ENCODE assay signal across 8 mouse cellular contexts in the genomic region with DNA sequence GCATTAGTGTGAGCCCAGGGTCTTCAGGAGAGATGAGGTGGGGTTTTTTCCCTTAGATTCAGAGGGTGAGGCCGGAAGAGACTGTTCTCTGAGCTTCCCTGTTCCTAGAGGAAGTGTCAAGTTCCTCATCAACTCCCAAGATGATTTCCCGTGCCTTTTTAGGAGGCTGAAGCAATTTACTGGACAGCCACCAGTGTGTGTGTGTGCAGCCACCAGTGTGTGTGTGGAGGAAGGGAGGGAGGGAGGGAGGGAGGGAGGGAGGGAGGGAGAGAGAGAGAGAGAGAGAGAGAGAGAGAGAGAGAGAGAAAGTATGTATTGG. TPM values are rescaled to one million over a fixed set of nuclear protein-coding genes. Genes with fewer than 3 reads are reported as not detected.
DNase-seq lines count a peak whose midpoint lies in the region; ATAC-seq lines count a peak whose summit lies in the region.

No protein-coding gene starts in this region.

- 34% methylated on average over 2 of the region's 2 CpGs for WGBS in heart, embryonic 11.5 days (ENCODE audit: insufficient replicate concordance)
- 25% methylated on average over 2 of the region's 2 CpGs for WGBS in embryonic facial prominence, embryonic 10.5 days
- WGBS in hindbrain, embryonic 15.5 days: 4% methylated on average over 2 of the region's 2 CpGs
- WGBS in midbrain, embryonic 14.5 days: 5% methylated on average over 2 of the region's 2 CpGs

- peak overlapping the region; percentile 86; the same call in 1 of the 2 replicates for H3K4me3 ChIP-seq in heart, embryonic 11.5 days (ENCODE audit: low read depth, low read length)
- peak overlapping the region; percentile 87 for H3K4me3 ChIP-seq in embryonic facial prominence, embryonic 10.5 days
- peak overlapping the region; percentile 94 for H3K4me3 ChIP-seq in hindbrain, embryonic 15.5 days
- peak overlapping the region; percentile 85 for H3K4me3 ChIP-seq in midbrain, embryonic 14.5 days (replicated peaks; ENCODE audit: low read depth, low read length)

- no peak for ATAC-seq in heart, embryonic 11.5 days (replicated peaks; ENCODE audit: insufficient number of reproducible peaks, low FRiP score, low TSS enrichment)
- no peak for ATAC-seq in hindbrain, embryonic 15.5 days (ENCODE audit: low FRiP score, low read depth)
- ATAC-seq in midbrain, embryonic 14.5 days (ENCODE audit: low FRiP score, low TSS enrichment): no peak

- H3K27ac ChIP-seq in heart, embryonic 11.5 days (ENCODE audit: low read depth, low read length): no peak overlapping the region
- peak overlapping the region; percentile 94; the same call in 1 of the 2 replicates for H3K27ac ChIP-seq in embryonic facial prominence, embryonic 10.5 days (replicated peaks)
- H3K27ac ChIP-seq in hindbrain, embryonic 15.5 days (replicated peaks): peak overlapping the region; percentile 87
- H3K27ac ChIP-seq in midbrain, embryonic 14.5 days (replicated peaks; ENCODE audit: low read depth, low read length): peak overlapping the region; percentile 93

- H3K27me3 ChIP-seq in heart, embryonic 11.5 days (ENCODE audit: control insufficient read depth, insufficient read depth, low read length): no peaks in the 10 kb centered on the region
- H3K27me3 ChIP-seq in embryonic facial prominence, embryonic 10.5 days (replicated peaks; ENCODE audit: low read depth, poor library complexity, severe bottlenecking): peaks cover 16% of the 10 kb centered on the region
- H3K27me3 ChIP-seq in hindbrain, embryonic 15.5 days: no peaks in the 10 kb centered on the region
- no peaks in the 10 kb centered on the region for H3K27me3 ChIP-seq in midbrain, embryonic 14.5 days (ENCODE audit: control insufficient read depth, insufficient read depth, low read length)

- no peak for DNase-seq in heart, postnatal 25 days (ENCODE audit: low spot score)
- DNase-seq in embryonic facial prominence, embryonic 10.5 days (ENCODE audit: low spot score): no peak
- no peak for DNase-seq in midbrain, embryonic 14.5 days
- DNase-seq in cerebellum, adult 8-10 months: no peak
- DNase-seq in left cerebral cortex, postnatal 14 days (ENCODE audit: low spot score in 2 of 2): no peak
- no peak for DNase-seq in adrenal gland, adult 2 months

- H3K36me3 ChIP-seq in heart, embryonic 11.5 days (ENCODE audit: control insufficient read depth, insufficient read depth, low read length): no peaks in the 10 kb centered on the region
- peaks cover 42% of the 10 kb centered on the region for H3K36me3 ChIP-seq in embryonic facial prominence, embryonic 10.5 days (replicated peaks)
- no peaks in the 10 kb centered on the region for H3K36me3 ChIP-seq in hindbrain, embryonic 15.5 days
- no peaks in the 10 kb centered on the region for H3K36me3 ChIP-seq in midbrain, embryonic 14.5 days (ENCODE audit: control insufficient read depth, insufficient read depth, low read length)

- H3K9ac ChIP-seq in heart, embryonic 11.5 days (ENCODE audit: low read depth, low read length): no peak overlapping the region
- H3K9ac ChIP-seq in hindbrain, embryonic 15.5 days: peak overlapping the region; percentile 92
- H3K9ac ChIP-seq in midbrain, embryonic 14.5 days (replicated peaks; ENCODE audit: low read length): peak overlapping the region; percentile 93

- peak overlapping the region; percentile 79 for H3K4me2 ChIP-seq in heart, embryonic 11.5 days
- H3K4me2 ChIP-seq in hindbrain, embryonic 15.5 days: peak overlapping the region; percentile 99
- H3K4me2 ChIP-seq in midbrain, embryonic 14.5 days (ENCODE audit: low read length): peak overlapping the region; percentile 88

- intact Hi-C loops in heart, postnatal 25 days (cut with DNase I): loop anchor here (5.0 kb wide), 1 partner anchor 123 kb away; the partner anchor contains the start of gene Abcf2
- intact Hi-C loops in left cerebral cortex, postnatal 14 days (cut with DNase I): no loop called here

- H3K4me1 ChIP-seq in heart, embryonic 11.5 days (ENCODE audit: control insufficient read depth, insufficient read depth, low read length): peaks cover 36% of the 10 kb centered on the region
- peaks cover 50% of the 10 kb centered on the region for H3K4me1 ChIP-seq in embryonic facial prominence, embryonic 10.5 days
- H3K4me1 ChIP-seq in hindbrain, embryonic 15.5 days (replicated peaks): peaks cover 46% of the 10 kb centered on the region
- peaks cover 39% of the 10 kb centered on the region for H3K4me1 ChIP-seq in midbrain, embryonic 14.5 days (ENCODE audit: control insufficient read depth, insufficient read depth, low read length)

- no peaks in the 10 kb centered on the region for H3K9me3 ChIP-seq in heart, embryonic 11.5 days (replicated peaks; ENCODE audit: control insufficient read depth, low read length)
- H3K9me3 ChIP-seq in embryonic facial prominence, embryonic 10.5 days: no peaks in the 10 kb centered on the region
- no peaks in the 10 kb centered on the region for H3K9me3 ChIP-seq in hindbrain, embryonic 15.5 days
- no peaks in the 10 kb centered on the region for H3K9me3 ChIP-seq in midbrain, embryonic 14.5 days (ENCODE audit: control insufficient read depth, low read length)

RNA-seq across cellular contexts. Expression of gene Agap3, which starts 2.0 kb away (rescaled TPM):
- polyA plus RNA-seq in heart, embryonic 11.5 days (2014; fragmentation: Nextera tagmentation; extraction: Ambion mirVana): 24.6 and 28.8 TPM in 2 replicates
- total RNA-seq in heart, postnatal 25 days (2021): 10 to 100 TPM; 80.4 to 80.7 TPM
- 30.8 and 36.6 TPM in 2 replicates for polyA plus RNA-seq in embryonic facial prominence, embryonic 10.5 days (2016; fragmentation: Nextera tagmentation; extraction: Ambion mirVana)
- 112 and 124 TPM in 2 replicates for polyA plus RNA-seq in hindbrain, embryonic 15.5 days (2015; fragmentation: Nextera tagmentation; extraction: Ambion mirVana)
- polyA plus RNA-seq in midbrain, embryonic 14.5 days (2014; fragmentation: Nextera tagmentation; extraction: Ambion mirVana): 65.1 and 79.0 TPM in 2 replicates
- 100 to 1,000 TPM; 464 to 465 TPM for total RNA-seq in left cerebral cortex, postnatal 14 days (2021)
- 10 to 100 TPM; 78.8 to 89.8 TPM for total RNA-seq in adrenal gland, adult 2 months (2021)
- 96.5 and 106 TPM in 2 replicates for polyA plus RNA-seq in adrenal gland, adult 2 months (2012; rRNA removed)

RNA-seq across cellular contexts. Expression of gene Tmub1, which starts 6.3 kb away (rescaled TPM):
- polyA plus RNA-seq in heart, embryonic 11.5 days (2014; fragmentation: Nextera tagmentation; extraction: Ambion mirVana): 21.5 and 22.6 TPM in 2 replicates
- total RNA-seq in heart, postnatal 25 days (2021): 10 to 100 TPM in 1 of 2 experiments, 1 to 10 TPM in 1; 9.1 to 12.0 TPM
- polyA plus RNA-seq in embryonic facial prominence, embryonic 10.5 days (2016; fragmentation: Nextera tagmentation; extraction: Ambion mirVana): 24.7 and 25.0 TPM in 2 replicates
- polyA plus RNA-seq in hindbrain, embryonic 15.5 days (2015; fragmentation: Nextera tagmentation; extraction: Ambion mirVana): 55.1 and 64.2 TPM in 2 replicates
- 51.0 and 64.1 TPM in 2 replicates for polyA plus RNA-seq in midbrain, embryonic 14.5 days (2014; fragmentation: Nextera tagmentation; extraction: Ambion mirVana)
- total RNA-seq in left cerebral cortex, postnatal 14 days (2021): 10 to 100 TPM; 30.4 to 31.2 TPM
- 10 to 100 TPM; 16.7 to 20.5 TPM for total RNA-seq in adrenal gland, adult 2 months (2021)
- polyA plus RNA-seq in adrenal gland, adult 2 months (2012; rRNA removed): 86.7 and 94.5 TPM in 2 replicates

RNA-seq across cellular contexts. Expression of gene Fastk, which starts 8.9 kb away (rescaled TPM):
- polyA plus RNA-seq in heart, embryonic 11.5 days (2014; fragmentation: Nextera tagmentation; extraction: Ambion mirVana): 158 and 165 TPM in 2 replicates
- 100 to 1,000 TPM; 275 to 314 TPM for total RNA-seq in heart, postnatal 25 days (2021)
- 100 and 109 TPM in 2 replicates for polyA plus RNA-seq in embryonic facial prominence, embryonic 10.5 days (2016; fragmentation: Nextera tagmentation; extraction: Ambion mirVana)
- 96.8 and 113 TPM in 2 replicates for polyA plus RNA-seq in hindbrain, embryonic 15.5 days (2015; fragmentation: Nextera tagmentation; extraction: Ambion mirVana)
- 91.8 and 105 TPM in 2 replicates for polyA plus RNA-seq in midbrain, embryonic 14.5 days (2014; fragmentation: Nextera tagmentation; extraction: Ambion mirVana)
- 100 to 1,000 TPM; 110 to 120 TPM for total RNA-seq in left cerebral cortex, postnatal 14 days (2021)
- 100 to 1,000 TPM in 1 of 2 experiments, 10 to 100 TPM in 1; 93.4 to 108 TPM for total RNA-seq in adrenal gland, adult 2 months (2021)
- 335 and 350 TPM in 2 replicates for polyA plus RNA-seq in adrenal gland, adult 2 months (2012; rRNA removed)

RNA-seq across cellular contexts. Expression of gene Slc4a2, which starts 30.3 kb away (rescaled TPM):
- polyA plus RNA-seq in heart, embryonic 11.5 days (2014; fragmentation: Nextera tagmentation; extraction: Ambion mirVana): 17.7 and 17.9 TPM in 2 replicates
- 10 to 100 TPM; 29.7 to 31.3 TPM for total RNA-seq in heart, postnatal 25 days (2021)
- 35.1 and 38.4 TPM in 2 replicates for polyA plus RNA-seq in embryonic facial prominence, embryonic 10.5 days (2016; fragmentation: Nextera tagmentation; extraction: Ambion mirVana)
- 25.1 and 26.8 TPM in 2 replicates for polyA plus RNA-seq in hindbrain, embryonic 15.5 days (2015; fragmentation: Nextera tagmentation; extraction: Ambion mirVana)
- 14.8 TPM in 2 replicates for polyA plus RNA-seq in midbrain, embryonic 14.5 days (2014; fragmentation: Nextera tagmentation; extraction: Ambion mirVana)
- 10 to 100 TPM; 26.8 to 31.9 TPM for total RNA-seq in left cerebral cortex, postnatal 14 days (2021)
- 10 to 100 TPM; 58.4 to 63.2 TPM for total RNA-seq in adrenal gland, adult 2 months (2021)
- polyA plus RNA-seq in adrenal gland, adult 2 months (2012; rRNA removed): 65.9 and 74.0 TPM in 2 replicates

RNA-seq across cellular contexts. Expression of gene Cdk5, which starts 30.6 kb away (rescaled TPM):
- polyA plus RNA-seq in heart, embryonic 11.5 days (2014; fragmentation: Nextera tagmentation; extraction: Ambion mirVana): 34.0 and 36.2 TPM in 2 replicates
- 10 to 100 TPM; 19.2 to 22.8 TPM for total RNA-seq in heart, postnatal 25 days (2021)
- 46.9 and 50.7 TPM in 2 replicates for polyA plus RNA-seq in embryonic facial prominence, embryonic 10.5 days (2016; fragmentation: Nextera tagmentation; extraction: Ambion mirVana)
- polyA plus RNA-seq in hindbrain, embryonic 15.5 days (2015; fragmentation: Nextera tagmentation; extraction: Ambion mirVana): 115 and 123 TPM in 2 replicates
- 110 and 136 TPM in 2 replicates for polyA plus RNA-seq in midbrain, embryonic 14.5 days (2014; fragmentation: Nextera tagmentation; extraction: Ambion mirVana)
- 100 to 1,000 TPM; 138 to 149 TPM for total RNA-seq in left cerebral cortex, postnatal 14 days (2021)
- 10 to 100 TPM; 40.7 to 47.9 TPM for total RNA-seq in adrenal gland, adult 2 months (2021)
- polyA plus RNA-seq in adrenal gland, adult 2 months (2012; rRNA removed): 60.2 and 63.3 TPM in 2 replicates
